Mouse (Mus musculus) gastrocnemius, postnatal 36 days (tissue): ENCODE data around the gene Hadha. TPM values are rescaled to one million over a fixed set of nuclear protein-coding genes. Genes with fewer than 3 reads are reported as not detected.

Experiments
- DNase-seq, 2 experiments: peaks; one replicate each; pipeline ENCODE4 v3.0.0; 2022
- intact Hi-C: fragments of 180-260 bp; cut with DNase I; formaldehyde crosslinking; loops from one replicate; pipeline ENCODE4 v1.15.1; 2025
- microRNA-seq, 2 experiments: library from miRNA; unstranded; fragments of <30 nt; microRNA quantifications; one replicate each; pipeline ENCODE4 v1.2.0; 2021
- total RNA-seq, 2 experiments: library from RNA; stranded (reverse); gene quantifications; 2 replicates each; pipeline ENCODE4 v1.2.3; 2021

The Hadha gene
- total RNA-seq, 2 experiments from 2014 or later = 299 to 336 TPM

DNA sequence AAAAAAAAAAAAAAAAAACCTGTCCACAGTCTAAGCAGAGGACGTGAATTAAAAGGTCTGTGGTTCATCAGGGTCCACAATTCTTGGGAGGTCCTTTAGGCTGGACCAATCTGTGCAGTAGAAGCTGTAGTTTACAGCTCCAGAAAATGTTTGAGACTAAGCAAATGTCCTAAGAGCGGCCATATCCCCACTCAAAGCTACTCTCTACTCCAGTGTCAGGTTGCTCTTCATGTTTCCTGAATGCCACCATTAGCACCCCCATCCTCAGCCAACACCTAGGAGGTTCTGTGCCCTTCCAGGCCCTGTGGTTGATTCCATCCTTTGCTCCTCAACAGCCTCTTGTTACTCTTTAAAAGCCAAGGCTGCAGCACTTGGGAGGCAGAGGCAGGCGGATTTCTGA, 82.6 kb downstream of the Hadha start:
- no peak for DNase-seq

DNA sequence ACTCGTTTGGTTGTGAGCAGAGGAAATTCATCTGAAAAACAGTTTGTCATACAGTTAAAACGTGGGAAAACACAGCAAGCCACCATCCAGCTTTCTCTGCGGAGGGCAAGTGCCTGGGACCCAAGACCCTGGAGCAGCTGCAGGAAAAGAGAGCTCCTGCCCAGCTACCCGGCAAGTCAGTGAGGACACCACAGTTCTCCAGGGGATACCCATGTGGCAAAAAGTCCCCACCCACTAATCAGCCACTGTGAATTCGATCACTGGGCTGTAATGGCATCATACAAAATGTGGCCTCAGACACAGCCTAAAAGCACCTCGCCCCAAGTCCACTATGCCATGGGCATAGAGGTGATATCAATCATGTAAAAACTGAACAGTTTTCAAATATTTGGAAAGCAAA, 83.3 kb downstream of the Hadha start:
- intact Hi-C loops = no loop called here

More for the DNA sequence above, 82.6 kb downstream of the Hadha start:
- intact Hi-C loops = no loop called here

More for the DNA sequence above, 83.3 kb downstream of the Hadha start:
- DNase-seq = no peak

Small RNA genes within 50 kb of the gene (microRNA-seq; reads per million reads assigned to microRNA genes)
- gene Mir1960 = 0.36 to 2.2 reads per million in 2 experiments

Other genes starting within 250 kb of the Hadha start
- not detected for gene Il6, start 142.0 kb downstream of the Hadha start, total RNA-seq
- 1 to 10 TPM; 1.5 to 1.9 TPM for gene Tyms, start 81.5 kb downstream of the Hadha start, total RNA-seq
- not detected for gene Garem2, start 50.0 kb downstream of the Hadha start, total RNA-seq
- not detected for gene 3110082J24Rik, start 49.1 kb downstream of the Hadha start, total RNA-seq
- 100 to 1,000 TPM; 351 to 401 TPM for gene Hadhb, start 86 bp upstream of the Hadha start, total RNA-seq
- gene Adgrf3, start 50.6 kb upstream of the Hadha start, total RNA-seq = not detected
- 1 to 10 TPM; 9.0 to 9.8 TPM for gene Selenoi, start 77.4 kb upstream of the Hadha start, total RNA-seq
- gene Drc1, start 126.2 kb upstream of the Hadha start, total RNA-seq = under 1 TPM in 1 of 2 experiments, not detected in 1; 0.48 TPM